Mouse (Mus musculus) testis, adult 2 months (tissue): ENCODE data around the gene Tfcp2.

Experiments
- CTCF ChIP-seq: fragments of 200-500 bp; IDR thresholded peaks from 2 replicates; pipeline ENCODE4 v1.5.1; 2012; ENCODE audit warnings: low read depth, mild to moderate bottlenecking, inconsistent platforms, low read length, moderate library complexity; ENCODE audit not compliant: control insufficient read depth, insufficient read depth, insufficient replicate concordance
- POLR2A ChIP-seq: fragments of 200-500 bp; IDR thresholded peaks from 2 replicates; pipeline ENCODE4 v1.6.1; 2012; ENCODE audit warnings: low read depth, mild to moderate bottlenecking, inconsistent platforms, low read length, moderate library complexity; ENCODE audit not compliant: control insufficient read depth

DNA sequence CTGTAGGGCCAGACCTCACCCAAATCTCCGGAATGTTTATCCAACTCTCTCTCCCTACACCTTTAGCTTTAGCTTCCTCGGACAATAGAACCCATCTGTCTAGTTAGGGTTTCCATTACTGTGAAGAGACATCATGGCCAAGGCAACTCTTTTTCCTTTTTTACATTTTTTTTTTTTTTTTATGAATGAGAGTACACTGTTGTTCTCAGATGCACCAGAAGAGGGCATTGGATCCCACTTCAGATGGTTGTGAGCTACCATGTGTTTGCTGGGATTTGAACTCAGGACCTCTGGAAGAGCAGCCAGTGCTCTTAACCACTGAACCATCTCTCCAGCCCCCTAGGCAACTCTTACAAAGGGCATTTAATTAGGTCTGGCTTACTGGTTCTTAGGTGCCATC lies 86.4 kb downstream of the Tfcp2 start:
- TF ChIP-seq CTCF: no peak
- no peak for TF ChIP-seq POLR2A
